Mouse (Mus musculus) liver (tissue): ENCODE measurements around the gene Clk2.

Experiments used
- DNase-seq: peaks from one replicate; pipeline ENCODE4 v3.0.0-alpha.2; 2020; ENCODE audit warnings: mixed read lengths

Gene Clk2

GRCm38 (mm10) chr3:89164506-89165267 is at the start of gene Clk2:
Gene Clk2, plus strand, starts transcription at chr3:89164795.
- DNase-seq = peak; percentile 98

- DNase-seq = peak; percentile 84
These were observed 49.1 kb upstream of the Clk2 start for GRCm38 (mm10) chr3:89115522-89115921.

GRCm38 (mm10) chr3:89123313-89123712 is 41.3 kb upstream of the Clk2 start:
- DNase-seq = no peak

GRCm38 (mm10) chr3:89124241-89124640 is 40.4 kb upstream of the Clk2 start:
- no peak for DNase-seq

- no peak for DNase-seq
These were observed 38.6 kb upstream of the Clk2 start for GRCm38 (mm10) chr3:89125981-89126380.

- DNase-seq = no peak
These were observed 34.7 kb upstream of the Clk2 start for GRCm38 (mm10) chr3:89129908-89130307.

GRCm38 (mm10) chr3:89131816-89132215 is 32.8 kb upstream of the Clk2 start:
- no peak for DNase-seq

GRCm38 (mm10) chr3:89132285-89133062 is 32.1 kb upstream of the Clk2 start:
- peak; percentile 96 for DNase-seq

GRCm38 (mm10) chr3:89133063-89133450 is 31.5 kb upstream of the Clk2 start:
- no peak for DNase-seq

- peak; percentile 47 for DNase-seq
These were observed 30.8 kb upstream of the Clk2 start for GRCm38 (mm10) chr3:89133752-89134151.

- DNase-seq = peak; percentile 83
These were observed 28.6 kb upstream of the Clk2 start, which contains the start of gene Pklr for GRCm38 (mm10) chr3:89135958-89136357. Gene Pklr, plus strand, starts transcription at chr3:89136142.

GRCm38 (mm10) chr3:89136365-89136764 is 28.2 kb upstream of the Clk2 start:
- DNase-seq = peak; percentile 82

GRCm38 (mm10) chr3:89144821-89145220 is 19.8 kb upstream of the Clk2 start:
- no peak for DNase-seq

GRCm38 (mm10) chr3:89145566-89145965 is 19.0 kb upstream of the Clk2 start:
- DNase-seq = no peak

GRCm38 (mm10) chr3:89147101-89147978 is 17.3 kb upstream of the Clk2 start:
- DNase-seq = peak; percentile 92

- no peak for DNase-seq
These were observed 16.6 kb upstream of the Clk2 start for GRCm38 (mm10) chr3:89147979-89148311.

- DNase-seq = no peak
These were observed 16.0 kb upstream of the Clk2 start for GRCm38 (mm10) chr3:89148567-89148966.

GRCm38 (mm10) chr3:89152084-89152835 is 12.3 kb upstream of the Clk2 start:
- DNase-seq = no peak

GRCm38 (mm10) chr3:89156951-89157350 is 7.6 kb upstream of the Clk2 start:
- no peak for DNase-seq

GRCm38 (mm10) chr3:89158651-89159050 is 5.9 kb upstream of the Clk2 start:
- DNase-seq = no peak

GRCm38 (mm10) chr3:89159211-89159610 is 5.4 kb upstream of the Clk2 start:
- DNase-seq = peak; percentile 70

- peak; percentile 86 for DNase-seq
These were observed 4.8 kb upstream of the Clk2 start, which contains the start of gene Hcn3 for GRCm38 (mm10) chr3:89159616-89160344. Gene Hcn3, minus strand, starts transcription at chr3:89160196.
